Mouse (Mus musculus) kidney, embryonic 15.5 days (tissue): ENCODE results near the gene Apopt1. TPM values are rescaled to one million over a fixed set of nuclear protein-coding genes. Genes with fewer than 3 reads are reported as not detected.
"Not testable (repeated sequence)": the region's sequence is repeated elsewhere in the genome, so short reads cannot be mapped to it uniquely, and the experiment has no call there.

Experiments
- ATAC-seq: fragments of 200-750 bp; cut with Nextera tagmentation; replicated peaks from 2 replicates; pipeline ENCODE4 v1.8.0; 2017; ENCODE audit warnings: moderate TSS enrichment; ENCODE audit not compliant: low FRiP score
- H3K27ac ChIP-seq: fragments of 300-500 bp; sonication (generic); 2 replicates; pipeline ENCODE4 v1.5.1; 2015; ENCODE audit warnings: mild to moderate bottlenecking, inconsistent platforms
- H3K27me3 ChIP-seq: fragments of 300-500 bp; sonication (generic); 2 replicates; pipeline ENCODE4 v1.6.1; 2015; ENCODE audit warnings: inconsistent platforms
- H3K36me3 ChIP-seq: fragments of 300-500 bp; sonication (generic); 2 replicates; pipeline ENCODE4 v1.6.1; 2015; ENCODE audit warnings: inconsistent platforms
- H3K4me1 ChIP-seq: fragments of 300-500 bp; sonication (generic); 2 replicates; pipeline ENCODE4 v1.6.1; 2015; ENCODE audit warnings: inconsistent platforms
- H3K4me2 ChIP-seq: fragments of 300-500 bp; sonication (generic); 2 replicates; pipeline ENCODE4 v1.6.1; 2015; ENCODE audit warnings: moderate library complexity, mild to moderate bottlenecking, inconsistent platforms
- H3K4me3 ChIP-seq: fragments of 300-500 bp; sonication (generic); replicated peaks from 2 replicates; pipeline ENCODE4 v1.5.1; 2015; ENCODE audit warnings: mild to moderate bottlenecking, inconsistent platforms
- H3K9ac ChIP-seq: fragments of 300-500 bp; sonication (generic); 2 replicates; pipeline ENCODE4 v1.6.1; 2015; ENCODE audit warnings: mild to moderate bottlenecking, inconsistent platforms
- H3K9me3 ChIP-seq: fragments of 300-500 bp; sonication (generic); replicated peaks from 2 replicates; pipeline ENCODE4 v1.6.1; 2016; ENCODE audit warnings: inconsistent platforms
- WGBS: fragments of 180-500 bp; shearing (Covaris S2); methylation state at CpG from one replicate; pipeline ENCODE4 v1.1.7; 2015; ENCODE audit warnings: mixed read lengths; 5-methylcytosine and 5-hydroxymethylcytosine counted together
- polyA plus RNA-seq: library from polyadenylated mRNA; unstranded; fragments of >200 nt; fragmentation: Nextera tagmentation; extraction: Ambion mirVana; gene quantifications from 2 replicates; pipeline ENCODE4 v1.2.1, GENCODE M21; 2015

Gene Apopt1
- polyA plus RNA-seq, 1 experiment from 2014 or later, result 57.4 TPM

- WGBS, result 87% methylated on average over 8 of the region's 8 CpGs
- not testable (repeated sequence) for ATAC-seq
Measured at GRCm38 (mm10) chr12:111736676-111737075, 23.6 kb downstream of the Apopt1 start.

GRCm38 (mm10) chr12:111737370-111737769, 24.3 kb downstream of the Apopt1 start:
- peaks cover 6% of the 10 kb centered on the region; the same call in 1 of the 2 replicates for H3K4me1 ChIP-seq
- no peak for ATAC-seq
- 0 out of 2 replicates have a peak, but pooled peaks cover 3% of the 10 kb centered on the region for H3K36me3 ChIP-seq
- H3K9ac ChIP-seq, result no peak overlapping the region
- no peaks in the 10 kb centered on the region for H3K9me3 ChIP-seq
- WGBS, result 70% methylated on average over 9 of the region's 9 CpGs
- H3K4me2 ChIP-seq, result no peak overlapping the region
- H3K27ac ChIP-seq, result no peak overlapping the region
- no peak overlapping the region for H3K4me3 ChIP-seq
- H3K27me3 ChIP-seq, result no peaks in the 10 kb centered on the region

More at GRCm38 (mm10) chr12:111736676-111737075, 23.6 kb downstream of the Apopt1 start:
- not testable (repeated sequence) for H3K9me3 ChIP-seq, H3K27me3 ChIP-seq, H3K9ac ChIP-seq, H3K36me3 ChIP-seq, H3K4me2 ChIP-seq, H3K27ac ChIP-seq, H3K4me3 ChIP-seq
- H3K4me1 ChIP-seq, result peaks cover 13% of the 10 kb centered on the region; the same call in 1 of the 2 replicates

GRCm38 (mm10) chr12:111738754-111739153, 25.7 kb downstream of the Apopt1 start:
- 14% methylated on average over 3 of the region's 3 CpGs for whole genome bisulfite sequencing
- no peak overlapping the region for H3K27ac ChIP-seq
- H3K36me3 ChIP-seq, result no peaks in the 10 kb centered on the region
- peaks cover 6% of the 10 kb centered on the region for H3K4me1 ChIP-seq
- H3K9ac ChIP-seq, result no peak overlapping the region
- no peak overlapping the region for H3K4me3 ChIP-seq
- no peak overlapping the region for H3K4me2 ChIP-seq
- no peaks in the 10 kb centered on the region for H3K27me3 ChIP-seq
- H3K9me3 ChIP-seq, result no peaks in the 10 kb centered on the region
- ATAC-seq, result no peak

GRCm38 (mm10) chr12:111741338-111741737, 28.3 kb downstream of the Apopt1 start:
- no peak overlapping the region for H3K9ac ChIP-seq
- no peaks in the 10 kb centered on the region for H3K9me3 ChIP-seq
- H3K27me3 ChIP-seq, result no peaks in the 10 kb centered on the region
- WGBS, result 63% methylated on average over 8 of the region's 8 CpGs
- no peak overlapping the region for H3K4me2 ChIP-seq
- ATAC-seq, result no peak
- H3K27ac ChIP-seq, result no peak overlapping the region
- peaks cover 27% of the 10 kb centered on the region for H3K4me1 ChIP-seq
- H3K4me3 ChIP-seq, result no peak overlapping the region
- no peaks in the 10 kb centered on the region for H3K36me3 ChIP-seq

GRCm38 (mm10) chr12:111743419-111743818, 30.4 kb downstream of the Apopt1 start:
- H3K4me1 ChIP-seq, result peaks cover 32% of the 10 kb centered on the region
- H3K27ac ChIP-seq, result peak overlapping the region; percentile 67
- H3K4me3 ChIP-seq, result no peak overlapping the region
- no peaks in the 10 kb centered on the region for H3K27me3 ChIP-seq
- H3K4me2 ChIP-seq, result no peak overlapping the region
- 35% methylated on average over 2 of the region's 2 CpGs for WGBS
- ATAC-seq, result peak; percentile 90
- H3K9ac ChIP-seq, result no peak overlapping the region
- H3K36me3 ChIP-seq, result no peaks in the 10 kb centered on the region
- no peaks in the 10 kb centered on the region for H3K9me3 ChIP-seq

- H3K27me3 ChIP-seq, result no peaks in the 10 kb centered on the region
- 0 out of 2 replicates have a peak, but pooled peaks have one; percentile 16 for ATAC-seq
- 59% methylated on average over 11 of the region's 11 CpGs for WGBS
- H3K36me3 ChIP-seq, result no peaks in the 10 kb centered on the region
- peak overlapping the region; percentile 67 for H3K27ac ChIP-seq
- no peaks in the 10 kb centered on the region for H3K9me3 ChIP-seq
- H3K4me2 ChIP-seq, result no peak overlapping the region
- H3K9ac ChIP-seq, result no peak overlapping the region
- peaks cover 32% of the 10 kb centered on the region for H3K4me1 ChIP-seq
- no peak overlapping the region for H3K4me3 ChIP-seq
Measured at GRCm38 (mm10) chr12:111743981-111744423, 30.9 kb downstream of the Apopt1 start.

GRCm38 (mm10) chr12:111745274-111745673, 32.2 kb downstream of the Apopt1 start:
- no peak overlapping the region for H3K4me2 ChIP-seq
- H3K9me3 ChIP-seq, result no peaks in the 10 kb centered on the region
- no peaks in the 10 kb centered on the region for H3K27me3 ChIP-seq
- H3K27ac ChIP-seq, result peak overlapping the region; percentile 81
- H3K4me1 ChIP-seq, result peaks cover 32% of the 10 kb centered on the region
- no peaks in the 10 kb centered on the region for H3K36me3 ChIP-seq
- WGBS, result 67% methylated on average over 6 of the region's 6 CpGs
- H3K9ac ChIP-seq, result no peak overlapping the region
- H3K4me3 ChIP-seq, result no peak overlapping the region
- no peak for ATAC-seq

GRCm38 (mm10) chr12:111746091-111746490, 33.0 kb downstream of the Apopt1 start:
- peak; percentile 73 for ATAC-seq
- WGBS, result 50% methylated on average over 5 of the region's 5 CpGs
- peak overlapping the region; percentile 81 for H3K27ac ChIP-seq
- no peak overlapping the region for H3K4me3 ChIP-seq
- H3K4me1 ChIP-seq, result peaks cover 32% of the 10 kb centered on the region
- no peak overlapping the region; the same call in 1 of the 2 replicates for H3K4me2 ChIP-seq
- no peaks in the 10 kb centered on the region for H3K9me3 ChIP-seq
- H3K27me3 ChIP-seq, result no peaks in the 10 kb centered on the region
- no peak overlapping the region for H3K9ac ChIP-seq
- H3K36me3 ChIP-seq, result no peaks in the 10 kb centered on the region

GRCm38 (mm10) chr12:111747421-111747820, 34.4 kb downstream of the Apopt1 start:
- 80% methylated on average over 7 of the region's 7 CpGs for WGBS
- Histone ChIP-seq H3K4me2 (no peak overlapping the region), H3K27me3 (no peaks in the 10 kb centered on the region), H3K36me3 (no peaks in the 10 kb centered on the region), H3K27ac (no peak overlapping the region), H3K4me1 (peaks cover 32% of the 10 kb centered on the region), H3K4me3 (no peak overlapping the region), H3K9me3 (no peaks in the 10 kb centered on the region), H3K9ac (no peak overlapping the region)
- ATAC-seq, result no peak

GRCm38 (mm10) chr12:111750739-111751138, 37.7 kb downstream of the Apopt1 start:
- Histone ChIP-seq H3K4me3 (no peak overlapping the region), H3K36me3 (no peaks in the 10 kb centered on the region)
- no peak for ATAC-seq

GRCm38 (mm10) chr12:111752491-111752890, 39.4 kb downstream of the Apopt1 start:
- ATAC-seq, result no peak
- WGBS, result 86% methylated on average over 6 of the region's 6 CpGs
- Histone ChIP-seq H3K9ac (no peak overlapping the region), H3K36me3 (no peaks in the 10 kb centered on the region), H3K4me2 (no peak overlapping the region), H3K4me3 (no peak overlapping the region), H3K27ac (no peak overlapping the region), H3K27me3 (no peaks in the 10 kb centered on the region), H3K9me3 (no peaks in the 10 kb centered on the region), H3K4me1 (peaks cover 4% of the 10 kb centered on the region; the same call in 1 of the 2 replicates)

More at GRCm38 (mm10) chr12:111750739-111751138, 37.7 kb downstream of the Apopt1 start:
- Histone ChIP-seq H3K27ac (no peak overlapping the region), H3K9me3 (no peaks in the 10 kb centered on the region), H3K4me2 (no peak overlapping the region), H3K27me3 (no peaks in the 10 kb centered on the region), H3K9ac (no peak overlapping the region), H3K4me1 (peaks cover 14% of the 10 kb centered on the region)
- 90% methylated on average over 3 of the region's 3 CpGs for WGBS

GRCm38 (mm10) chr12:111753347-111753746, 40.3 kb downstream of the Apopt1 start:
- no peak for ATAC-seq
- Histone ChIP-seq H3K9me3 (no peaks in the 10 kb centered on the region), H3K27me3 (no peaks in the 10 kb centered on the region), H3K9ac (no peak overlapping the region), H3K4me2 (no peak overlapping the region), H3K27ac (peak overlapping the region; percentile 13; the same call in 1 of the 2 replicates), H3K4me3 (no peak overlapping the region), H3K36me3 (no peaks in the 10 kb centered on the region), H3K4me1 (peaks cover 13% of the 10 kb centered on the region)
- 54% methylated on average over 9 of the region's 9 CpGs for WGBS

GRCm38 (mm10) chr12:111754710-111755109, 41.6 kb downstream of the Apopt1 start:
- Histone ChIP-seq H3K27me3 (no peaks in the 10 kb centered on the region), H3K9me3 (no peaks in the 10 kb centered on the region), H3K4me3 (no peak overlapping the region), H3K27ac (no peak overlapping the region), H3K36me3 (no peaks in the 10 kb centered on the region), H3K4me1 (peaks cover 20% of the 10 kb centered on the region), H3K4me2 (no peak overlapping the region), H3K9ac (no peak overlapping the region)
- no peak for ATAC-seq
